Mouse (Mus musculus): ENCODE results near the gene Zfp108.

Zfp108 gene

DNA sequence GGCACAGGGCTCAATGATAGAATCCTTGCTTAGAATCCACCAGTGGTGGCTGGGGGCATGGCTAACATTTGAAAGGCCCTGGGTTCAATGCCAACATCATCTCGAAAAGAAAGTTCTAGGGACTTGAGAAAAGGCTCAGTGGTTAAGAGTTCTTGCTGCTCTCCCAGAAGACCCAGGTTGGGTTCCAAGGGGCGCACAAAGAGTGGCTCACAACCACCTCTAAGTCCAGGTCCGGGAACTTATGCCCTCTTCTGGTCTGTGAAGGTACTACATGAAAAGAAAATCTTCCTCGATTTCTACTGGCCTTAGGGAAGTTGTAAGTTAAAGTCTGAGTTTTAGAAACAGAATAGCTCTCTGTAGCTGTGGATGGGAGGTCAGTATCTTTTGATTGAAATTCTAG is 31.5 kb downstream of the Zfp108 start:
- DNase-seq (ENCODE audit: low spot score) = no peak

DNA sequence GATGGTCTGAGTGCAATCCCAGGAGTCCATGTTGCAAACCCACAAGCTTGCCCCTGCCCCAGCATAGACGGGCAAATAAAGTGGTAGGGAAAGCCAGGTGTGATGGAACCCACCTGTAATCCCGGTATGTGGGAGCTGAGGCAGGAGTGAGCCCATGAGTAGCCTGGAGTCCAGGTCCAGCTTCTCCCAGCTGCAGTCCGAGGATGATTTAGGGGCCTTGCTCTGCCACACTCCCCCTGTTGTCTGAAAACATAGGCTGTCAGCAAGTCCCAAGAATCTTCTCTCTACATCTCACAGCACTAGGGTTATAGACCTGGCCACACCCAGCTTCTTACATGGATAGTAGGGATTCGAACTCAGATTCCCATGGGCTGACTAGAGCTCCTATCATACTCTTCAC is 32.3 kb downstream of the Zfp108 start:
- no peak for DNase-seq (ENCODE audit: low spot score)

DNA sequence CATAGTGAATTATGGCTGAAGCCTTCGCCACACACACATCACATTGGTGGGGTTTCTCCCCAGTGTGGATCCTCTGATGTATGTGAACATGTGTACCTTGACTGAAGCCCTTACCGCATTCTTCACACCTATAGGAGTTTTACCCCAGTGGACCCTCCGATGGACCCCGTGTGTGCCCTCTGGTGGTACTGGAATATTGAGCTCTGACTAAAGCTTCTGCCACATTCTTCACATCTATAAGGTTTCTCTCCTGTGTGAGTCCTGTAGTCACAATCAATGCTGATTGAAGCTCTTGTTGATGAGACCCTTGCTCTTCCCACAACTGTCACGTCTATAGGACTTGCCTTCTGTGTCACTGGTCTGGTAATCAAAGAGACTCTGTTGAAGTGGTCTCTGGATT is 33.1 kb downstream of the Zfp108 start:
- DNase-seq (ENCODE audit: low spot score) = no peak

DNA sequence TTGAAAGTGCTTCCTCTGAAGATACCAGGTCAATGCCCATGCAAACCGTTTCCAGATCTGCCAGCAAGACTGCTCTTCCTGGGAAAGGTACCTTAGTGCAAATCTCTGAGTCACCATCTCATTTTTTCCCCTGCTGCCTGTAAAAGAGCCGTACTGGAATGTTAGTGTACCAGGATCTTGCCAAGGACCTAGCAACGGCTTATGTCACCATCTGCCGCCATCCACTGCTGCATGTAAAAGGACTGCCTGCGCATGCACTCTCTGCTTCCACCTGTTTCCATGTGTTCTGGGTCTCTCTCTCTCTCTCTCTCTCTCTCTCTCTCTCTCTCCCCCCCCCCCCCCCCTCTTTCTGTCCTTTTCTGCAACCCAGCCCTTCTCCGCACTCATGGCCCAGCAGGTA is 33.9 kb downstream of the Zfp108 start:
- no peak for DNase-seq (ENCODE audit: low spot score)

DNA sequence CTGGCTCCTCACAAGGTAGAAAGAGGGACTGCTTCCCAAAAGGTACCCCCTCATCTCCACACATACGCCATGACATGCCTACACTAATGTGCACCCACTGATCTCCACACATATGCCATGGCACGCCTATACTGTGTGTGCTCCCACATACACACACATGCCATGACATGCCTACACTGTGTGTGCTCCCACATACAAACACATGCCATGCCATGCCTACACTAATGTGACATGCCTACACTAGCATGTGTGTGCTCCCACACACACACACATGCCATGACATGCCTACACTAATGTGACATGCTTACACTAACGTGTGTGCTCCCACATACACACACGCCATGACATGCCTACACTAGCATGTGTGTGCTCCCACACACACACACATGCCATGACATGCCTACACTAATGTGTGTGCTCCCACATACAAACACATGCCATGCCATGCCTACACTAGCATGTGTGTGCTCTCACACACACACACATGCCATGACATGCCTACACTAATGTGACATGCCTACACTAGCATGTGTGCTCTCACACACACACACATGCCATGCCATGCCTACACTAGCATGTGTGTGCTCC is 35.6 kb downstream of the Zfp108 start:
- no peak for DNase-seq (ENCODE audit: low spot score)

DNA sequence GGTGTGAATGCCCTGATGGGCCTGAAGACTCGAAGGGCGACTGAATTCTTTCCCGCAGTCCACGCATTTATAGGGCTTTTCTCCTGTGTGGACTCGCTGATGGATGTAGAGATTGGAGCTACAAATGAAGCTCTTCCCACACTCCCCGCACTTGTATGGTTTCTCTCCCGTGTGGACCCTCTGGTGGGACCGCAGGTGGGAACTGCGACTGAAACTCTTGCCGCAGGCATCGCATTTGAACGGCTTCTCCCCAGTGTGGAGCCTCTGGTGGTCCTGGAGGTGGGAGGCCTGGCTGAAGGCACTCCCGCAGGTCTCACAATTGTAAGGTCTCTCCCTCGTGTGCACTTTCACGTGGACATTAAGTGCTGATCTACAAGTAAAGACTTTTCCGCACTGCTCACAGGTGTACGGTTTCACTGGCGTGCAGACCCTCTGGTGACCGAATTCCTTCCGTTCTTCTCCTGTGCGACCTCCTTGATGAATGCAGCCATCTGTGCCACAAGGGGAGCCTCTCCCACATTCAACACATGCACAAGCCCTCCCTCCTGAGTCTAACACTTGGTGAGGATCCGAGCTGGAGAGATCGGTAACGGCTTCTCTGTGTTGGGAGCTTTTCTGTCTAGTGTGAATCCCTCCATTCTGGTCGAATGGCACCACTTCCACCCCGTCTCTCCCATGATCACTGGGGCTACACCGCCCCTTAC is 36.9 kb downstream of the Zfp108 start:
- DNase-seq (ENCODE audit: low spot score) = no peak

DNA sequence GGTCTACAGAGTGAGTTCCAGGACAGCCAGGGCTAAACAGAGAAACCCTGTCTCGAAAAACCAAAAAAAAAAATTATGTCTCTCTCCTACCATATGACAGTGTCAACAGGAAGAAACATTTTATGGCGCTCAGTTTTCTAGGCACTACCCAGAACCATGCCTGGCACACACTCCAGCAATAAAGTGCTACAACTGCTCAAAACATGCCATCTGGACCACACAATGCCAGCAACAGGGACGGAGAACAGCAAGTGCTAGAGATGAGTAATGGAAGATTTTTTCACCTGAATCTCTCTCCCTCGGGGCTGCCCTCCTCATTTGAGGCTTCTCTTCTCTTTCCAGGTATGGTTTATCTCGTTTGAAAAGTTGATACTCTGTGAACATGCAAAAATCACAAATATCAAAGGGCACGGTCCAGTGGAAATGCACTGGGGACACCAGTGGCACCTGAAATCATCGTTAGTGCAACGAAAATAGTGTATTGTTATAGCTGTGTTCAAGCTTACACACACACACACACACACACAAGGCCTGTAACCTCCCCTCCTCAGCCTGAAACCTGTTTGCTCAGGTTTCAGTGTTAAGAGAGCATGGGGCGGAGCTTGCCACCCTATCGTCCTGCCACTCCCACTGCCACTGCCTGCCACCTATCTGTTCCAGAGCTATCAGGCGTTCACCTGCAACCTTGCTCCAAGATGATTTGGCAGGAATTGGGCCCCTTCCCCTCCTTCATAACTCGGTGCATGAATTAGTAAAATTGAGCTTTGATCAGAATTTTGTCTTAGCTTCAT is 38.7 kb downstream of the Zfp108 start:
- DNase-seq (ENCODE audit: low spot score) = no peak

DNA sequence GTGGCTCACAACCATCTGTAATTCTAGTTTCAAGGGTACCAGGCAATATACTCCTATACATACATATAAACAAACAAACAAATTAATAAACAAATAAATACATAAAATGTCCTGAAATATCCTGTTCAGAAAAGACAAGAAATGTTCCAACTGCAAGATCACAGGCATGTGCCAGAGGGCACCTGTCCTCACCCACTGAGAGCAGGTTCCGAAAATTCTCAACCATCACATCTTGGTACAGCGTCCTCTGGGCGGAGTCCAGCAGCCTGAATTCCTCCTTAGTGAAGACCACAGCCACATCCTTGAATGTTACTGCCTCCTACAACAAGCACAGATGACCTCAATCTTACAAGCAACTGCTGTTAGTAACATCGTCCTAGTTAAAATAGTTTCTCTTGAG is 40.2 kb downstream of the Zfp108 start:
- DNase-seq (ENCODE audit: low spot score) = no peak

DNA sequence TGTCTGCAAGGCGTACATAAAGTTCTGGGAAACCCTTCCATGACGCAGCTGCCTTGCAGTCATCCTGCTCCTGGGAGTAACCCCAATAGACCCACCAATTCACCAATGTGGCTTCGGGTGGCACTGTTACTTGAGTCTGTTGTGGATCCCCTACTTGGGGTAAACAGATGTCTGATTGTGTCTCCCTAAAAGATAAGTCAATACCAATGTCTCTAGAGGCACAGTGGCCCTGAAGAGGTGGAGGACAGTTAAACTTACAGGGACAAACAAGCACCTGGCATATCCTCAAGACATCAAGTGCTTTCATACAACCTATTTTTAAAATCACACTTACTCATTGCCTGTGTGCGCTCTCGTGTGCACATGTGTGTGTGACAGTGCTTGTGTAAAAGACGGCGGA is 40.8 kb downstream of the Zfp108 start:
- DNase-seq (ENCODE audit: low spot score) = no peak

DNA sequence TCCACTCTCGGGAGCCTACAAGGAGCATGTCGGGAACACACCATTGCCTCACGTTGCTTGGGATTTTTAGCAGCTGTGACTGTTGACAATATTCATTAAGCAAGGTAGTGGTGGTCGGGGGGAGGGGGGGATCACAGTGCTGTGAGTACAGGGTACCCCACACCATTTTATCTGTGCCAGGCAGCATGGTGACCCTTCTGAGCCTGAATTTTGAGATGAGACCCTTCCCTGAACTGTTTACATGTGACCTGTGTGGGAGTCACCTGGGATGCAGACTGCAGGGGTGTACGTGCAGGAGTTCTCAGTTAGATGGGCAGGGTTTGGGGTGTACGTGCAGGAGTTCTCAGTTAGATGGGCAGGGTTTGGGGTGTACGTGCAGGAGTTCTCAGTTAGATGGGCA is 41.8 kb downstream of the Zfp108 start:
- no peak for DNase-seq (ENCODE audit: low spot score)

DNA sequence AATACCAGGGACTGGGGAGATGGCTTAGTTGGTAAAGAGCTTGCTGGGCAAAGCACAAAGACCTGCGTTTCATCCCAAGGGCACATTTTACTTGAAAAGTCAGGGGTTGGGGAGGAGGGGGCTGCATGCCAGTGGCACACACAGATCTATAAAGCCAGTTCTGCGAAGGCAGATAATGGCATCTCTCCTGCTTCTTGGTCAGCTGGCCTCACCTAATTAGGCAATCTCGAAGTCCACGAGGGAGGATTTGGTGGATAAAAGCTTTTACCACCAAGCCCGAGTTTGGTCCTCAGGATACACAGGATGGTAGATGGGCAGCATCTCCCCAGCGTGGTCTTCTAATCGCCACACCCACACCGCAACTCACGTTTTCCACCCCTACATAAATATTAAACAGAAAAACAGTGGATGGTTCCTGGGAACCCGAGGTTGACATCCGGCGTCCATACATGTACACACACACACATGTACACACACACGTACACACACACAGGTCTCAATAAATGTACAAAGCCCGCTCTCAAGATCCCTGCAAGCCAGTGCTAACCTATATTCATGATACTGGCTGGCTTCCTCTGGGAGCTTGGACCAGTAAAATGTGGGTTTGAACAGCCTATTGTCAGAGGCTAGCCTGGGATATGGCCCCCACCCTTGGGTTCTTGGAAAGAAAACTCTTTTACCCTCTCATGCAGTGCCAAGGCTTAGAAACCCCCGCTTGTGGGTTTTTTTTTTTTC is 42.9 kb downstream of the Zfp108 start:
- DNase-seq (ENCODE audit: low spot score) = no peak

DNA sequence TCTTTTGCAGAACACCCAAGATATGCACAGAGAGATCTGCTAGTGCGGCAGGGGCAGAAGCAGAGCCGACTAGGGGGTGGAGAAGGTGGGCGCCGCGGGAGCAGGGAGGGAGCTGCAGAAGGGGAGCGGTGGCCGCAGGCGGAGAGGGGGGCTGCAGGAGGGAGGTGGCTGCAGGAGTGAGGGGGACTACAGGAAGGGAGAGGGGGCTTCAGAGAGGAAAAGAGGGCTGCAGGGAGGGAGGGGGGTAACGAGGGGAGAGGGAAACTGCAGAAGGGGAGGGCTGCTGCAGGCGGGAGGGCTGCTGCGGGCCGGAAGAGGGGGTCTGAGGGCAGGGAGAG is 44.0 kb downstream of the Zfp108 start:
- DNase-seq (ENCODE audit: low spot score) = no peak

DNA sequence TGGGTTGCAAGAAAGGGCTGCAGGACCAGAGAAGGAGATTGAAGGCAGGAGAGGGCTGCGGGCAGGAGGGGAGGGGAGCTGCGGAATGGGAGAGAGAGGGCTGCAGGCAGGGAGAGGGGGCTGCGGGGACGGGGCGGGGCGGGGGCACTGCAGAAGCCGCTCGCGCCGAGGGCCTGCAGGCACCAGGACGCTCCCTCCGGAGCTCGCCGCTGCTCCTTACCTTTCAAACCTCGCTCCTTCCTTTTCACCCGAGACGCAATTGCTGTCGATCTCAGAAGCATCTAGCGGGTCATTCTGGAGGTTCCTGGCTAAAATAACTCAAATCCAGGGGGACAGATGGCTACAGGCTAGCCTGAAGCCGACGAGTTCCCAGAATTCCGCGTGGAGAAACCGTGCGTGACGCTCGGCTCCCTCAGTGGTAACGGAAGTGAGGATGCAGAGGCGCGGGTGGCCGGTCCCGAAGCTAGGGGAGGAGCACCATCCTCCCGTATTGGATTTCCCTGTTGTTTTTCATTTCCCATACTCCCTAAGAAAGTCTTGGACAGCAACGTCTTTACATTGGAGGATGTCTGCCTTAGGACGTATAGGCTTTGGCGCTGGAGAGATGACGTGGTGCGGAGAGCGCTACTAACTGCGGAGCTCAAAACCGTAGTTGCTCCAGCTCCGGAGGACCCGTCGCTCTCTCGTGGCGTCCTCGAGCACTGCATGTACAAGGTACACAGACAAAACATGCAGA is 44.5 kb downstream of the Zfp108 start:
- DNase-seq (ENCODE audit: low spot score) = peak; percentile 95

DNA sequence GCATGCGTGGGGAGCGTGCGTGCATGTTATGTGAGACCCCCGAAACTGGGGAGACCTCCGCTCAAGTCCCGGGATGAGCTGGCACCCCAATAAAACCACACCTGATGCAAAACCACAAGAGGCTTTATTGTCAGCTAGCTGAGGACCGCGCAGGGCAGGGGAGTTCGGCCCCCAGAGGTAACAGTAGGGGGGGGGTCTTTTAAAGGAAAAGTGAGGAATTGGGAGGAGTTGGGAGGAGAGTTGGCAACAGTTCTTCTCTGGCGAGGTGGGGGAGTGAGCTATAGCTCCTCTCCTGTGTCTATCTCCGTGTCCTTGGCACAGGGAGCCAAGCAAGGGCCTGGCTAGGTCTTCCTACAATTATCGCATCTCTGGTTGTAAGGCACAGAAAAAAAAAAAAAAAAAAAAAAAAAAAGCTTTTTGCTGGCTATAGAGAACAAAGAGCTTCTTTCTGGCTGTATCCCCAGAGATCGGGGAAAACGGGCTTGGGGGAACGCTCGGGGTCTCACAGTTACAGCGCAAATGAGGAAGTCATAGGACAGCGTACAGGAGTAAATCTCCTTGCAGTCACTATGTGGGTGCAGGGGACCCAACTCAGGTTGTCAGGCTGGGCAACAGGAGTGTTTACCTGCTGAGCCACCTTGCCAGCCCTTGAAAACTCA is 45.4 kb downstream of the Zfp108 start:
- peak; percentile 36 for DNase-seq (ENCODE audit: low spot score)

DNA sequence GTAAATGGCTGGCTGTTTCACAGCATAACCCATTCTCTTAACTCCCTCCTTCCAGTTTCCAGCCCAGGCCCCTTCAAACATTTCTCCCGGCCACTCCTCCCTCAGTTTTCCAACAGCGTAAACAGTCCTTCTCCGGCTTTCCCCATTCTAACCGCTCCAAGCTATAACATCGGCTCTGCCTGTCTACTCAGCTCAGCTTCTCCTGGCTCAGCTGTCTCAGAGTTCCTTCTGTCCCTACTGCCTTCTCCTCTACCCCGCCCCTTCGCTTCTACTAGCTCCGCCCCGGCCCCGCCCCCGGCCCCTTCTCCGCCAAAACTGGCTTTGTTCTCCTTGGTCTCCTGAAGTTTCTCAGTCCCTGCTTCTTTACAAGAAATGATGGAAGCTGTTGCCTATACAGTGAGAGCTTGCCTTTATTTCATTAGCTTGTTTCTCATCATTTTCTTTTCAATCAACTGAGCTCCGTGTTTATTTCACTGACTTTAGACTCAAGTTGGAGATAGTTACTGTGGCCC is 46.2 kb downstream of the Zfp108 start, which contains the start of gene Zfp61:
TSS of gene Zfp61 (minus strand) at position 462 of the 512 bp plus-strand sequence.
- peak; percentile 89 for DNase-seq (ENCODE audit: low spot score)

All from embryo, embryonic 10.5 days (tissue).